ENCODE assay signal across 10 mouse cellular contexts in genomic region chr3:38128486-38129166, GRCm38 (mm10).
DNase-seq lines count a peak whose midpoint lies in the region; ATAC-seq and TF ChIP-seq lines count a peak whose summit lies in the region.
"Had no signal": no experiment of that assay in that cellular context is flagged by ENCODE, and none has a peak within 500 bp of the region (broad histone marks: within the 10 kb centered on the region; RNA-seq: fewer than 3 reads in every experiment).

No protein-coding gene starts in this region.

- no peak for TF ChIP-seq CTCF in liver, postnatal 0 days (IDR thresholded peaks at IDR 0.05; ENCODE audit: low read depth)

- H3K36me3 ChIP-seq in intestine, embryonic 16.5 days (ENCODE audit: control insufficient read depth, insufficient read depth, low read length): no peaks in the 10 kb centered on the region
- no peaks in the 10 kb centered on the region for H3K36me3 ChIP-seq in intestine, embryonic 15.5 days
- no peaks in the 10 kb centered on the region for H3K36me3 ChIP-seq in liver, postnatal 0 days (replicated peaks; ENCODE audit: insufficient read depth, low read length)
- no peaks in the 10 kb centered on the region for H3K36me3 ChIP-seq in midbrain, embryonic 15.5 days (replicated peaks)
- H3K36me3 ChIP-seq: G1E; hindbrain, embryonic 12.5 days had no signal

- no peaks in the 10 kb centered on the region for H3K9me3 ChIP-seq in intestine, embryonic 16.5 days (ENCODE audit: control insufficient read depth, low read length)
- H3K9me3 ChIP-seq in intestine, embryonic 15.5 days: no peaks in the 10 kb centered on the region
- H3K9me3 ChIP-seq in liver, postnatal 0 days (ENCODE audit: low read length): no peaks in the 10 kb centered on the region
- H3K9me3 ChIP-seq in midbrain, embryonic 15.5 days: no peaks in the 10 kb centered on the region
- H3K9me3 ChIP-seq: G1E had no signal

- no peak overlapping the region for H3K4me3 ChIP-seq in intestine, embryonic 16.5 days (ENCODE audit: low read length)
- H3K4me3 ChIP-seq in intestine, embryonic 15.5 days (replicated peaks): no peak overlapping the region
- no peak overlapping the region for H3K4me3 ChIP-seq in liver, postnatal 0 days (ENCODE audit: low read depth, low read length)
- H3K4me3 ChIP-seq in midbrain, embryonic 15.5 days: no peak overlapping the region
- H3K4me3 ChIP-seq: hindbrain, embryonic 12.5 days had no signal

- ATAC-seq in intestine, embryonic 16.5 days: peak; percentile 65
- no peak for ATAC-seq in intestine, embryonic 15.5 days
- peak; percentile 98 for ATAC-seq in liver, postnatal 0 days
- ATAC-seq in midbrain, embryonic 15.5 days (replicated peaks): no peak

- WGBS in intestine, embryonic 16.5 days: 54% methylated on average over 5 of the region's 5 CpGs
- 55% methylated on average over 5 of the region's 5 CpGs for WGBS in intestine, embryonic 15.5 days
- WGBS in liver, postnatal 0 days (ENCODE audit: insufficient replicate concordance): 28% methylated on average over 5 of the region's 5 CpGs
- WGBS in midbrain, embryonic 15.5 days: 81% methylated on average over 5 of the region's 5 CpGs

- H3K27me3 ChIP-seq in intestine, embryonic 16.5 days (replicated peaks; ENCODE audit: control insufficient read depth, insufficient read depth, low read length): no peaks in the 10 kb centered on the region
- H3K27me3 ChIP-seq in intestine, embryonic 15.5 days (replicated peaks): no peaks in the 10 kb centered on the region
- H3K27me3 ChIP-seq in liver, postnatal 0 days (ENCODE audit: insufficient read depth, low read length): no peaks in the 10 kb centered on the region
- H3K27me3 ChIP-seq in midbrain, embryonic 15.5 days (replicated peaks): no peaks in the 10 kb centered on the region
- H3K27me3 ChIP-seq: hindbrain, embryonic 12.5 days had no signal

- no peak overlapping the region for H3K4me2 ChIP-seq in intestine, embryonic 16.5 days (ENCODE audit: low read depth, low read length)
- H3K4me2 ChIP-seq in intestine, embryonic 15.5 days (replicated peaks): no peak overlapping the region
- no peak overlapping the region for H3K4me2 ChIP-seq in liver, postnatal 0 days (ENCODE audit: low read depth, low read length)
- no peak overlapping the region for H3K4me2 ChIP-seq in midbrain, embryonic 15.5 days
- H3K4me2 ChIP-seq: hindbrain, embryonic 12.5 days had no signal

- no peak overlapping the region for H3K9ac ChIP-seq in intestine, embryonic 16.5 days (ENCODE audit: low read depth, low read length)
- no peak overlapping the region for H3K9ac ChIP-seq in intestine, embryonic 15.5 days
- no peak overlapping the region for H3K9ac ChIP-seq in liver, postnatal 0 days (replicated peaks)
- H3K9ac ChIP-seq in midbrain, embryonic 15.5 days: no peak overlapping the region
- H3K9ac ChIP-seq: hindbrain, embryonic 12.5 days had no signal

- H3K27ac ChIP-seq in intestine, embryonic 16.5 days (ENCODE audit: low read length): no peak overlapping the region
- no peak overlapping the region for H3K27ac ChIP-seq in intestine, embryonic 15.5 days
- peak overlapping the region; percentile 87 for H3K27ac ChIP-seq in liver, postnatal 0 days (ENCODE audit: low read depth)
- H3K27ac ChIP-seq in midbrain, embryonic 15.5 days: no peak overlapping the region
- H3K27ac ChIP-seq: hindbrain, embryonic 12.5 days had no signal

- H3K4me1 ChIP-seq in intestine, embryonic 16.5 days (ENCODE audit: control insufficient read depth, insufficient read depth, low read length): peaks cover 3% of the 10 kb centered on the region; the same call in 1 of the 2 replicates
- H3K4me1 ChIP-seq in intestine, embryonic 15.5 days (replicated peaks): no peaks in the 10 kb centered on the region
- H3K4me1 ChIP-seq in liver, postnatal 0 days (ENCODE audit: insufficient read depth): peaks cover 18% of the 10 kb centered on the region
- no peaks in the 10 kb centered on the region for H3K4me1 ChIP-seq in midbrain, embryonic 15.5 days
- H3K4me1 ChIP-seq: hindbrain, embryonic 12.5 days had no signal

- peak; percentile 31 to 65 for DNase-seq in heart, postnatal 36 days
- DNase-seq in liver, postnatal 0 days: peak; percentile 44
- peak; percentile 64 for DNase-seq in yolk sac, embryonic 10.5 days (ENCODE audit: low spot score)
- DNase-seq in urinary bladder, postnatal 10 days (ENCODE audit: low spot score): no peak
- DNase-seq: thymus, adult 18-20 months had no signal

- intact Hi-C loops in heart, postnatal 36 days (cut with DNase I): loop anchor here (5.0 kb wide), 1 partner anchor 74 kb away; no protein-coding TSS in a partner anchor

- peak; percentile 83; the same call in 1 of the 2 replicates for TF ChIP-seq EP300 in liver, postnatal 0 days (IDR thresholded peaks at IDR 0.05; ENCODE audit: low read depth)

Comparison
In these comparisons a context has a peak if more than half of its experiments do, and no peak if none do; other contexts are left out.
1. ATAC-seq: peak in intestine, embryonic 16.5 days (single experiment) and liver, postnatal 0 days (single experiment); none in intestine, embryonic 15.5 days (single experiment) and midbrain, embryonic 15.5 days (single experiment).